Mouse (Mus musculus) CD4-positive naive resting alpha-beta T cell, adult 57 days (primary cell): Measurements from ENCODE around the gene Klhl36. TPM values are rescaled to one million over a fixed set of nuclear protein-coding genes. Genes with fewer than 3 reads are reported as not detected.

Experiments
- total RNA-seq: library from RNA; stranded (reverse); gene quantifications from one replicate; pipeline ENCODE4 v1.2.4, GENCODE M21; 2023

Gene Klhl36
- 10.7 TPM for total RNA-seq

DNA sequence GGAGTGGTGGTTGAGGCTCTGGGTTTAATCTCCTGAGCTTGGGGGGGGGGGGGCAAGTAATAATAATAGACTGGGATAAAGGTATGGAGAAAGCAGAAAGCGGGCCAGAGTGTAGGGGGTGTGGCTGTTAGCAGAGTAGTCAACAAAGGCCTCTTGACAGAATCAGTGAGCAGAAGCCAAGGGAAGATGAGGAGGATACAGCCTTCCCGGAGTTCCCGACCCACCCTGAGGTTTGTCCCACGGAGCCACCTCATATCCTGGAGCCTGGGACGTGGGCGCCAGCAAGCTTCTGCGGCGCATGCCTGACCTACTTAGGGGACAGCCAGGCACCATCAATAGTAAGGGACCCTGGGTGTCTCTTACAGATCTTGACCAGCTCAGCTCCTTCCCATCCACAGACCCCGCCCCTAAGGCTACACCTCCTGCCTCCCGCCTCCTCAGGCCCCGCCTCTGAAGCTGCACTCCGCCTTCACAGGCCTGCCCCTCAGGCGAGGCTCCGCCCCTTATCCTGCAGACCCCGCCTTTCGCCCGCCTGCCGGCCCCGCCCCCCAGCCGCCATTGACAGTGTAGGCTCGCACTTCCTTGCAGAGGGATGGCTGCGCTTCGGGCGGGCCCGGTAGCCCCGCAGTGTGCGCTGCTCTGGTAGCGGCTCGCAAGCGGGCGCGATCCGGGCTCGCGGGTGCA is at the start of gene Klhl36:
Gene Klhl36 (plus strand): TSS at position 561 of the 684 bp plus-strand sequence.

GRCm38 (mm10) chr8:119840275-119840808 is 21.7 kb upstream of the Klhl36 start, which contains the start of gene Cotl1:
Cotl1 (minus strand) TSS chr8:119840544.

GRCm38 (mm10) chr8:119909944-119910546 is 48.0 kb downstream of the Klhl36 start, which contains the start of gene Usp10:
Usp10 (plus strand) TSS chr8:119910360.

GRCm38 (mm10) chr8:119910547-119911257 is 48.6 kb downstream of the Klhl36 start, which contains the start of gene Gm20388:
Gm20388 (plus strand) TSS chr8:119910841.

Other genes with a start within 250 kb of the Klhl36 start
- gene Adad2, start 249.5 kb upstream of the Klhl36 start, total RNA-seq = not detected
- not detected for gene Kcng4, start 226.6 kb upstream of the Klhl36 start, total RNA-seq
- gene Wfdc1, start 195.9 kb upstream of the Klhl36 start, total RNA-seq = not detected
- gene Atp2c2, start 162.3 kb upstream of the Klhl36 start, total RNA-seq = not detected
- 6.5 TPM for gene Tldc1, start 83.8 kb upstream of the Klhl36 start, total RNA-seq
- 525 TPM for gene Cotl1, start 21.7 kb upstream of the Klhl36 start, total RNA-seq
- gene Usp10, start 48.1 kb downstream of the Klhl36 start, total RNA-seq = 127 TPM
- gene Gm20388, start 48.6 kb downstream of the Klhl36 start, total RNA-seq = 19.5 TPM
- gene Crispld2, start 130.2 kb downstream of the Klhl36 start, total RNA-seq = not detected
- 37.1 TPM for gene Zdhhc7, start 239.2 kb downstream of the Klhl36 start, total RNA-seq